Mouse (Mus musculus) cerebellum, adult 2 months (tissue): ENCODE measurements around the gene Gm648. TPM values are rescaled to one million over a fixed set of nuclear protein-coding genes. Genes with fewer than 3 reads are reported as not detected.
A peak's percentile ranks its signal among the peaks of the same experiment; 100 is the strongest.
"Not testable (repeated sequence)": the region's sequence is repeated elsewhere in the genome, so short reads cannot be mapped to it uniquely, and the experiment has no call there.

Experiments used
- DNase-seq, 2 experiments: peaks; one replicate each; pipeline ENCODE4 v3.0.0; 2021
- H3K27ac ChIP-seq: fragments of 200-500 bp; 2 replicates; pipeline ENCODE4 v1.5.1; 2012; ENCODE audit warnings: low read length, control low read depth, inconsistent platforms; ENCODE audit not compliant: insufficient read depth
- H3K27me3 ChIP-seq: fragments of 200-500 bp; 2 replicates; pipeline ENCODE4 v1.6.1; 2012; ENCODE audit warnings: inconsistent platforms, mild to moderate bottlenecking, low read length, moderate library complexity; ENCODE audit not compliant: control insufficient read depth, insufficient read depth
- H3K4me1 ChIP-seq: fragments of 200-500 bp; 2 replicates; pipeline ENCODE4 v1.6.1; 2011; ENCODE audit warnings: low read length; ENCODE audit not compliant: control insufficient read depth, insufficient read depth
- H3K4me3 ChIP-seq: fragments of 200-500 bp; replicated peaks from 2 replicates; pipeline ENCODE3; 2011; ENCODE audit warnings: mild to moderate bottlenecking, low read depth, low read length, control low read depth; ENCODE audit not compliant: insufficient read depth
- CTCF ChIP-seq: fragments of 200-500 bp; IDR thresholded peaks from 2 replicates; pipeline ENCODE4 v1.5.1; 2011; ENCODE audit warnings: low read depth, mild to moderate bottlenecking, control low read depth, low read length, moderate library complexity, borderline replicate concordance; ENCODE audit not compliant: insufficient read depth
- POLR2A ChIP-seq: fragments of 200-500 bp; IDR thresholded peaks from 2 replicates; pipeline ENCODE4 v1.6.1; 2011; ENCODE audit warnings: low read length, control low read depth, borderline replicate concordance; ENCODE audit not compliant: insufficient read depth
- WGBS: fragments of 180-500 bp; shearing (Covaris S2); methylation state at CpG from one replicate; pipeline ENCODE4 v1.1.7; 2018; 5-methylcytosine and 5-hydroxymethylcytosine counted together
- polyA plus RNA-seq: library from polyadenylated mRNA; depleted of rRNA; stranded (reverse); fragments of >200 nt; gene quantifications from 2 replicates; pipeline ENCODE4 v1.2.3, GENCODE M21; 2012; rRNA removed

Gm648 gene
- polyA plus RNA-seq = not detected in 2 replicates

DNA sequence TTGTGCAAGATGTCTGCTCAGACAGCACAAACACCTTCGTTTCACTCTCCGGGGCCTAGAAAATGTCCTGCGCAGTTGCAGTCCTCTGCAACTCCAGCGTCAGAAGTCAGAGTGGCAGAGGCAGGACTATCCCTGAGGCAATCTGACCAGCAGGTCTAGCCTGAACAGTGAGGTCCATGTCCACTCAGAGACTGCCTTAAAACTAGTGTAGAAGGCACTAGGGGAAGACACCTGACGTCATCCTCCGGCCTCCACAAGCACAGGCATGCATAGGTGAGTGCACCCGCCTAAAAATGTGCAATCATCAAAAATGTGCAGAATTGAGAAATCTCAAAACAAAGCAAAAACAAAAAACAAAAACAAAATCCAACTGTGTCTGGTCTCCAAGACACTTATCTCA is at the start of gene Gm648:
Gene Gm648 (minus strand): TSS at position 101 of the 400 bp plus-strand sequence.
- DNase-seq = no peak
- H3K27ac ChIP-seq = no peak within 1 kb of the TSS
- H3K4me3 ChIP-seq = no peak within 1 kb of the TSS
- no peaks in the 10 kb centered on the region for H3K27me3 ChIP-seq
- TF ChIP-seq POLR2A (no peak), CTCF (no peak)
- WGBS = 88% methylated on average over 7 of the region's 7 CpGs
- H3K4me1 ChIP-seq = no peaks in the 10 kb centered on the region

DNA sequence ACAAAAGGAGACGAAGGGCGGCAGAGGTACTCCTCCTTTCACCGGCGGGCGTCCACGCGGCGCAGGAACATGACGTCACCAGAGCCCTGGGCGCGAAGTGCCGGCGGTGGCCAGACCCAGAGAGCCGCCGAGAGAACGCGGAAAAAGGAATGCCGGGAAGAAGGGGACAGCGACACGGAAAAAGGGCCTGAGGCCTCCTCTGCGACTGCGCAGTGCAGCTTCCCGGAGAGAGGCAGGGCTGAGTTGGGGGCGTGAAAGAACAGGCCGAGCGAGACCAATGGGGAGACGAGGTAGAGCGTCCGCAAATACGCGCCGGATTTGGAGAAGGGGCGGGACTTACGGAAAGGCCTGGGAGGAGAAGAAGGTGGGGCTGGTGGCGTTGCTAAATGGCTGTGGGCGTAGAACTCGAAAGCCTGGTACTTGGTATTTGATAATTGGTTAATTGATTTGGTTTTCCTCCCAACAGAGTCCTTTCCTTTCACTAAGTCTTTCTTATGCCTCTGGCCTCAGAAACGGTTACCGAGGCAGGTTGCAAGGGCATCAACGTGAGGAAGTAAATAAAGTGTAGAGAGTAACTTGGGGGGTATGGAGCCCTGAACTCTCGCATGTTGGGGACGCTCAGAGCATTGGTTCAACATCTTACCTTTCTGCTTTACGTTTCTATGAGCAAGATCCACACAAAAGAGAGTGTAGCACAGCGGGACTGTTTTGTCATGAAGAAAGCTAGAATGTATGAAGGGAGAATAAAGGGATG is 48.7 kb upstream of the Gm648 start, which contains the start of gene Mmgt1:
Gene Mmgt1 (minus strand): TSS at position 183 of the 754 bp plus-strand sequence.
- WGBS = 3% methylated on average over 44 of the region's 44 CpGs
- TF ChIP-seq POLR2A = peak; percentile 65
- TF ChIP-seq CTCF = no peak
- Histone ChIP-seq H3K27ac (peak within 1 kb of the TSS; percentile 25; the same call in 1 of the 2 replicates), H3K27me3 (no peaks in the 10 kb centered on the region), H3K4me1 (no peaks in the 10 kb centered on the region), H3K4me3 (peak within 1 kb of the TSS; percentile 97)
- DNase-seq = peak; percentile 92 to 95

DNA sequence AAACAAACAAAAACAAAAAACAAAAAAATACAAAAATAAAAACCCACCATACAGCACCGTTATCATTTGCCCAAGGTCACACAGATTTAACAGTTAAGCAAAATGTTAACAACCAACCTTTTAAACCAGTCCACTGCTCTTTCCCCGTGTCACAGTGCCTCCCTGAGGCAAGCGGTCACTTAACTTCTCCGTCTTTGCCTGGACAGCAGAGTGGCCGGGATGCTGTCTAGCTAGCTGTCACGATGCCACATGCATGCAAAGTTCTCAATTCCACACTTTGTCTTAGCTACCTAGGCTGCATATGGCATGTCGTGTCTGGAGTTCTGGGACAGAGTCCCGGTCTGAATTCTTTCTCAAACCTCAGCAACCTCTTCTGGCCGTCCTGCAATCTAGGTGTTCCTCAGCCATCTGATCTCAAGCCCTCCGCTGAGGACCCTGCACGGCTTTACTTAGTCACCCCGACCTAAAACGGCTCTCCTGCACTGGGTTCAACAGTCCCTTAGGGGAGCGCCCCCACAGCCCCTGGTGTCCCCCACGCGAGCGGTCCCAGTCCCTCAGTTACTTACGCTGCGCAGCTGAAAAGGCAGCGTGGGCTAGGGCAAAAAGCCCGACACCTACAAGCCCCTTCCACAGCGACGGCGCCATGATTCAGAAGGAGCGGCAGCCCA is 47.9 kb upstream of the Gm648 start:
- H3K27ac ChIP-seq = peak overlapping the region; percentile 25; the same call in 1 of the 2 replicates
- H3K4me1 ChIP-seq = no peaks in the 10 kb centered on the region
- WGBS = 6% methylated on average over 24 of the region's 25 CpGs
- TF ChIP-seq CTCF = peak; percentile 23; the same call in 1 of the 2 replicates
- TF ChIP-seq POLR2A = no peak
- no peaks in the 10 kb centered on the region for H3K27me3 ChIP-seq
- DNase-seq = no peak
- peak overlapping the region; percentile 97 for H3K4me3 ChIP-seq

DNA sequence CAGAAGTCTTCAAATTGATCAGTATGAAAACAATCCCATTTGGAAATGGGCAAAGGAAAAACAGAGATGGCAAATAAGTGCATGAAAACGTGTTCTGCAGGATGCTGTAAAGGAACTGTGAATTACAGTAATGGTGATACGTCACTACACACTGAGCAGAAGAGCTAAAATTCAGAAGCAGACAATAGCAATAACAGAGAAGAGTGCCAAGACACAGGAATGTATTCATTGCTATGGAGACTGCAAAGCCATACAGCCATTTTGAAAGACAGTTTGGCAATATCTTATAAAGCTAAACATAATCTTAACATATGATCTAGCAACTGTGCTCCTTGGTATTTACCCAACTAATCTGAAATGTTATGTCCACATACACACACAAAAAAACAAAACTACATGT is 28.8 kb upstream of the Gm648 start:
- Histone ChIP-seq H3K27me3 (no peaks in the 10 kb centered on the region), H3K27ac (no peak overlapping the region), H3K4me3 (no peak overlapping the region), H3K4me1 (no peaks in the 10 kb centered on the region)
- no peak for DNase-seq
- TF ChIP-seq POLR2A (no peak), CTCF (no peak)
- 30% methylated on average over 2 of the region's 2 CpGs for WGBS

DNA sequence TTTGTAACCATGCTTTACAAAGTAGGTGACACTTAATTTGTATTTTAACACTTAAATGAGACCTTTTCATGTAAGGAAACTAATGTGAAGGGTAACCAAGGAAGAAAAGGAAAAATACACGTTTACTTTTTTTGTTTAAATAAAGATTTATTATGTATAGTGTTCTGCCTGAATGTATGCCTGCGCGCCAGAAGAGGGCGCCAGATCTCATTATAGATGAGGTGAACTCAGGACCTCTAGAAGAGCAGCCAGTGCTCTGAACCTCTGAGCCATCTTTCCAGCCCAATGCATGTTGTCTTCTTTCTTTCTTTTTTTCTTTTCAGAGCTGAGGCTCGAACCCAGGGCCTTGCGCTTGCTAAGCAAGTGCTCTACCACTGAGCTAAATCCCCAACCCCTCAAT is 23.1 kb upstream of the Gm648 start:
- Histone ChIP-seq H3K4me3 (no peak overlapping the region), H3K27ac (no peak overlapping the region), H3K27me3 (no peaks in the 10 kb centered on the region), H3K4me1 (no peaks in the 10 kb centered on the region)
- WGBS = 21% methylated on average over 6 of the region's 6 CpGs
- no peak for DNase-seq
- TF ChIP-seq POLR2A (no peak), CTCF (peak; percentile 26; the same call in 1 of the 2 replicates)

DNA sequence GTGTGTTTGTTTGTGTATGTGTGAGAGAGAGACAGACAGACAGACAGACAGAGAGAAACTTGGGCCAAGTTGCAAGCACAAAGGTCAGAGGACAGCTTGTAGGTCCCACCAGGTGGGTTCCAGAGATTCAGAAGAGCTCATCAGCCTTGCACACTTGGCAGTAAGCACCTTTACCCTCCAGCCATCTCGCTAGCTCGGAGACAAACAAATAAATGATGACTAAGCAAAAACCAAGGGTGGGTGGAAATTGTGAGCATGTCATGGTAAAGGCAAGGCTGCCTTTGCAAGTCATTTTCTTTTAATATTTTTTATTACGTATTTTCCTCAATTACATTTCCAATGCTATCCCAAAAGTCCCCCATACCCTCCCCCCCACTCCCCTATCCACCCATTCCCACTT is 4.2 kb upstream of the Gm648 start:
- no peak for DNase-seq
- Histone ChIP-seq H3K4me3 (no peak overlapping the region), H3K27ac (no peak overlapping the region), H3K4me1 (no peaks in the 10 kb centered on the region), H3K27me3 (no peaks in the 10 kb centered on the region)
- TF ChIP-seq CTCF = no peak
- no peak for TF ChIP-seq POLR2A
- 62% methylated on average over 3 of the region's 3 CpGs for WGBS

DNA sequence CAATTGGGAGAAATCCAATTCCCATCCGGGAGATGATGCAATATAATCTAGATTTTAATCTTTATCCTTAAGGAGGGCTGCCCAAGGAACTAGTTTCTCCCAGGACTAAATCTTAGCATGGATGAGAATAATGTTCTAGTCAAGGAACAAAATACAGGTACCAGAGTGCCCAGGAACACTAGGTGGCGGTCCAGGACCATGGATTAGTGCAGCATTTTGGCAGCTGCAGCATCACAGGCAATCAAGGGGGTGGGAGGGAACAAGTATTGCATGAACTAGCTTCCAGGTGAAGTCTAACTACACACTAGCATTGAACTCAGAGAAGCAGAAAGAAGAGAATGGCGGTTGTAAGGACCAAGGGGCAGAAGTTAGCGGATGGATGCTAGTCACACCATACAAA is 12.2 kb downstream of the Gm648 start:
- TF ChIP-seq POLR2A = no peak
- TF ChIP-seq CTCF = peak; percentile 53; the same call in 1 of the 2 replicates
- 56% methylated on average over 4 of the region's 4 CpGs for WGBS
- H3K4me1 ChIP-seq = no peaks in the 10 kb centered on the region

DNA sequence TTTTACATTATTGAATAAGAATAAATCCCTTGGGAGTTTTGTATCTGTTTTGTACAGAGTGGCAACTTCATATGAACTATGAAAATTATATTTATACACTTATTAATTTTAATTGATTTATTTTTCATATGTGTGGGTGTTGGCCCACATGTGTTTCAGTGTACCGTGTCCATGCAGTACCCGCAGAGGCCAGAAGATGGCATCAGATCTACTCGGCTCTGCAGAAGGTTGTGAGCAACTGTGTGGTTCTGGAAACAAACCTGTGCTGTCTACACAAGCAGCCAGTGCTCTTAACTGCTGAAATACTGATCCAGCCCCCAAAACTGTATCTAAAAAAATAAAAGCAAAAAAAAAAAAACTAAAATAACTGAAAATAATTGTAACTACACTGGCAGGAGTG is 18.1 kb downstream of the Gm648 start:
- 0% methylated on average over 3 of the region's 3 CpGs for WGBS
- Histone ChIP-seq H3K4me1 (no peaks in the 10 kb centered on the region), H3K4me3 (no peak overlapping the region), H3K27me3 (no peaks in the 10 kb centered on the region), H3K27ac (no peak overlapping the region)
- peak; percentile 41 to 64 for DNase-seq
- TF ChIP-seq POLR2A = no peak
- peak; percentile 67 for TF ChIP-seq CTCF

More for the DNA sequence above, 12.2 kb downstream of the Gm648 start:
- DNase-seq = peak in 1 of 2 experiments; percentile 10
- H3K27ac ChIP-seq = no peak overlapping the region
- H3K27me3 ChIP-seq = no peaks in the 10 kb centered on the region
- no peak overlapping the region for H3K4me3 ChIP-seq

DNA sequence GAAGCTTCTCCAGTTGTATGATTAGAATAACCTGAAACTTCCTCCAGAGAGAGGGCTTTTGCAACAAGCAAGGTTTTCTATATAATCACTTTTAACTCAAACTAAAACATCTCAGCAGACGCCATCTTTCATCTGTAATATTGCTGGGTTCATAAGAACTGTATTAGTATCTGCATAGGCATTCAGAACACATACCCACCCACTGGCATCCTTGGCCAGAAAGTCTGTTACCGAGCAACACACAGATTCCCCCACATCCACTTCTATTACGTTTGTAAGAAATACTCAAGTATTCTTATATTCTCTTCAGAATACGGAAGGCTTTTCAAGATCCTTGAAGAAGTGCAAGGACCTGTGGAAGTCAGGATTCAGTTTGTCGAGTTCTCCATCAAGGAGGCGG is 25.0 kb downstream of the Gm648 start, which contains the start of gene Gm10477:
Gene Gm10477 (plus strand): TSS at position 301 of the 400 bp plus-strand sequence.
- not testable (repeated sequence) for H3K4me3 ChIP-seq, H3K27ac ChIP-seq, H3K4me1 ChIP-seq, H3K27me3 ChIP-seq, DNase-seq
- WGBS = 77% methylated on average over 6 of the region's 6 CpGs
